Mouse (Mus musculus) B cell, adult 67 days (primary cell): Measurements from ENCODE around the gene Calb2. TPM values are rescaled to one million over a fixed set of nuclear protein-coding genes. Genes with fewer than 3 reads are reported as not detected.

Experiments
- total RNA-seq, 2 experiments: library from RNA; stranded (reverse); gene quantifications; 4 replicates each; pipeline ENCODE4 v1.2.4; 2023

Gene Calb2
- not detected for total RNA-seq

DNA sequence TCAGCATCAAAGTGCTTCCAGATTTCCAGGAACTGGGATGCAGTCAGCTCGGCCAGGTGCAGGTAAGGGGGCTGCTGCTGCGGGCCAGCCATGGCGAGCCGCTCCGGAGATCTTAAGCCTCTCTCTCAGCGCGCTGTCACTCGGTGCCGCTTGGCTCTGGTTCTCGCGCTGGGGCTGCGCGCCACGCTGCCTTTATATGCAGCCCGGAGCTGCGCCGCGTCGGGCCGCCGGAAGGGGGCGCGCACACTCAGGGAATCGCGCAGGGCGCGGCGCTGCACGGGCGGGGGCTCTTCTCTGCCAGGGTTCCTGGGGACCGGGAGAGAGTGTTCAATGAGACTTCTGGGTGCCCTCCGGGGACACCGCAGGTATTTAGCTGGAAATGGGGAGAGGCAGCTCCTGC lies at the start of gene Calb2:
Calb2 (minus strand) TSS at position 165 of the 400 bp plus-strand sequence.

DNA sequence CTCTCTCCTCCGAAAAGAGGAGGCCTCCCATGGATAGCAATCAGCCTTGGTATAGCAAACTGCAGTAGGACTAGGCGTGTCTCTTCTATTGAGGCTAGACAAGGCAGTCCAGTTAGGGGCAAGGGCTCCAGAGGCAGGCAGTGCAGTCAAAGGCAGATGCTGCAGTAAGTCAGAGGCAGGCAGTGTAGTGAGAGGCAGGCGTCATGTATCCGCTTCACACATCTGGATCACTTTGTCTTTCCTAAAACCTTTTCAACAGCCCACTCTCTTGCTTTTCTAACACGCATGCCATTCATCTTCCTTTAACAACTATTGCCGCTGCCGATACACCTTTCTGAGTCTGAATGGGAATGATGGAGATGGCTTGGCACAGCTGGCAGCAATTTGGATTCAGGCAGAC lies 47.4 kb upstream of the Calb2 start, which contains the start of gene Cmtr2:
Cmtr2 (plus strand) TSS at position 301 of the 400 bp plus-strand sequence.

GRCm38 (mm10) chr8:110102653-110103052 lies 65.4 kb downstream of the Calb2 start, which contains the start of gene Gm17720:
Gene Gm17720, minus strand, starts transcription at chr8:110102753.

DNA sequence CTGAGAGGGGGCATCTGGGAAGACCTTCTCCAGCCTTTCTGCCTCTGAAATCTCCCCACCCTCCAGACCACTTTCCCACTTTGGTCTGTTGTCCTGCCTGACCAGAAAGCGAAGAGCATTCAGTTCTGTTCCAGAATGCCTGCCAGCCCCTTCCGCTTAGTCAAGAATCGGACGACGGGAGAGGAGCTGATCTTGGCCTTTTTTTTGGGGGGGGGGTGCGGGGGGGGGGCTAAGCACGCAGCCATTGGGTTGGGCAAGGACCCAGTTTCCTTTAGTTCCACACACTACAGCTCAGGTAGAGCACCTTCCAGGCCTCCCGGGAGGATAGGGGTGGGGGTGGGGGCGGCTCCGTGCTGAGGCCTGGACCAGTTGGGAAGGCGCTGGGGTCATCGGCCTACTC lies 67.1 kb downstream of the Calb2 start, which contains the start of gene Gm21964:
Gm21964 (plus strand) TSS at position 301 of the 400 bp plus-strand sequence.

Other genes with a start within 250 kb of the Calb2 start
- gene Marveld3, start 206.0 kb downstream of the Calb2 start, total RNA-seq: not detected
- not detected for gene Tat, start 177.8 kb downstream of the Calb2 start, total RNA-seq
- not detected for gene Chst4, start 128.5 kb downstream of the Calb2 start, total RNA-seq
- 1 to 10 TPM; 4.1 to 4.8 TPM for gene Zfp612, start 88.5 kb downstream of the Calb2 start, total RNA-seq
- not detected for gene Gm21964, start 67.0 kb downstream of the Calb2 start, total RNA-seq
- not detected for gene Gm17720, start 65.5 kb downstream of the Calb2 start, total RNA-seq
- gene Cmtr2, start 47.5 kb upstream of the Calb2 start, total RNA-seq: 10 to 100 TPM; 12.2 to 13.4 TPM
- not detected for gene Hydin, start 98.8 kb upstream of the Calb2 start, total RNA-seq